Mouse (Mus musculus): ENCODE results near the gene Tyk2. TPM values are rescaled to one million over a fixed set of nuclear protein-coding genes. Genes with fewer than 3 reads are reported as not detected.

The Tyk2 gene
- 2.3 TPM for polyA plus RNA-seq (2014; fragmentation: Illumina TruSeq; extraction: RNeasy Lipid Tissue Mini Kit (QIAGEN cat#74804); ENCODE audit: low replicate concordance)

GRCm38 (mm10) chr9:21131059-21131956 lies at the start of gene Tyk2:
TSS of gene Tyk2 (minus strand) at chr9:21131243.

GRCm38 (mm10) chr9:21165041-21165951 lies 34.3 kb upstream of the Tyk2 start, which contains the start of gene Pde4a:
TSS of gene Pde4a (plus strand) at chr9:21165714.

DNA sequence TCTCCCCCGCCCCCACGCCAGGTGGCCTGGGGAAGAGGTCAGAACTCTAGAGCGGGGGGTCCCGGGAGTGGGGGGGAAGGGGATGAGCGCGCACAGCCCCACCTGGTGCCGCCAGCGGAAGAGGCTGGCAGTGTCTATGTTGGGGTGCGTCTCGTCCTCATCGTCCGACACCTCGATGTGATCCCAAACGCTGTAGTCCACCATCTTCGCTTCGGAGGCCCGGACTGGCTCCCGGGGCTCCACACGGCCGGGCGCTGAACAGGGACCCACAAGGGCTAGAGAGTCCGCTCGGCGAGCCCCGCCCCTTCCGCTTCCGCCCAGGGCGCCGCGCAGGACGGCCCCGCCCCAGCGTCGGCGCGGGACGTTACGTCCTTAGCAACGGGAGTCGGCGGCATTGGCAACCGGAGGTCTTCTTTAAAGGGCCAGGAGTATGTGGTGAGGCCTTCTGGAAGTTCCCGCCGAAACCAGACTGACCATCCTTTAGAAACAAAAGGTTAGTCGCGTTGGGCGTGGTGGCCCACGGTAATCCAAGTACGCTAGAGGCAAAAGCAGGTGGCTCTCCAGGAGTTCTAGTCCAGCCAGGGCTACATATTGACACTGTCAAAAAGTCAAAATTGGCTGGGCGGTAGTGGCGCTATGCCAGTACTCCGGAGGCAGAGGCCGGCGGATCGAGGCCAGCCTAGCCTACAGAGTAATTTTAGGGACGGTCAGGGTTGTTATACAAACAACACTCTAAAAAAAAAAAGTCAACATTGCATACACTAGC lies 18.8 kb upstream of the Tyk2 start, which contains the start of gene Cdc37:
Gene Cdc37, minus strand, starts transcription at position 329 of the 766 bp plus-strand sequence.

GRCm38 (mm10) chr9:21091707-21092320 lies 39.2 kb downstream of the Tyk2 start, which contains the start of the genes Gm38431 and Raver1:
TSS of gene Gm38431 (minus strand) at chr9:21091997.
TSS of gene Raver1 (minus strand) at chr9:21092008.

GRCm38 (mm10) chr9:21073044-21073840 lies 57.8 kb downstream of the Tyk2 start, which contains the start of the genes Gm49373 and Fdx1l:
TSS of gene Gm49373 (minus strand) at chr9:21073096.
TSS of gene Fdx1l (minus strand) at chr9:21073614.

GRCm38 (mm10) chr9:21067006-21067684 lies 63.9 kb downstream of the Tyk2 start, which contains the start of gene Zglp1:
TSS of gene Zglp1 (minus strand) at chr9:21067093.

Other genes starting within 250 kb of the Tyk2 start
- 0.48 TPM for gene Ppan, start 243.1 kb downstream of the Tyk2 start, polyA plus RNA-seq (2014; fragmentation: Illumina TruSeq; extraction: RNeasy Lipid Tissue Mini Kit (QIAGEN cat#74804); ENCODE audit: low replicate concordance)
- gene Eif3g, start 232.6 kb downstream of the Tyk2 start, polyA plus RNA-seq (2014; fragmentation: Illumina TruSeq; extraction: RNeasy Lipid Tissue Mini Kit (QIAGEN cat#74804); ENCODE audit: low replicate concordance) = 8.9 TPM
- 5.3 TPM for gene Dnmt1, start 171.4 kb downstream of the Tyk2 start, polyA plus RNA-seq (2014; fragmentation: Illumina TruSeq; extraction: RNeasy Lipid Tissue Mini Kit (QIAGEN cat#74804); ENCODE audit: low replicate concordance)
- gene S1pr2, start 154.5 kb downstream of the Tyk2 start, polyA plus RNA-seq (2014; fragmentation: Illumina TruSeq; extraction: RNeasy Lipid Tissue Mini Kit (QIAGEN cat#74804); ENCODE audit: low replicate concordance) = 0.07 TPM
- 1.6 TPM for gene Mrpl4, start 128.5 kb downstream of the Tyk2 start, polyA plus RNA-seq (2014; fragmentation: Illumina TruSeq; extraction: RNeasy Lipid Tissue Mini Kit (QIAGEN cat#74804); ENCODE audit: low replicate concordance)
- gene Icam1, start 115.3 kb downstream of the Tyk2 start, polyA plus RNA-seq (2014; fragmentation: Illumina TruSeq; extraction: RNeasy Lipid Tissue Mini Kit (QIAGEN cat#74804); ENCODE audit: low replicate concordance) = 2.1 TPM
- not detected for gene Icam4, start 101.9 kb downstream of the Tyk2 start, polyA plus RNA-seq (2014; fragmentation: Illumina TruSeq; extraction: RNeasy Lipid Tissue Mini Kit (QIAGEN cat#74804); ENCODE audit: low replicate concordance)
- gene Icam5, start 99.2 kb downstream of the Tyk2 start, polyA plus RNA-seq (2014; fragmentation: Illumina TruSeq; extraction: RNeasy Lipid Tissue Mini Kit (QIAGEN cat#74804); ENCODE audit: low replicate concordance) = not detected
- not detected for gene Zglp1, start 64.2 kb downstream of the Tyk2 start, polyA plus RNA-seq (2014; fragmentation: Illumina TruSeq; extraction: RNeasy Lipid Tissue Mini Kit (QIAGEN cat#74804); ENCODE audit: low replicate concordance)
- gene Gm49373, start 58.1 kb downstream of the Tyk2 start, polyA plus RNA-seq (2014; fragmentation: Illumina TruSeq; extraction: RNeasy Lipid Tissue Mini Kit (QIAGEN cat#74804); ENCODE audit: low replicate concordance) = 0.22 TPM
- gene Fdx1l, start 57.6 kb downstream of the Tyk2 start, polyA plus RNA-seq (2014; fragmentation: Illumina TruSeq; extraction: RNeasy Lipid Tissue Mini Kit (QIAGEN cat#74804); ENCODE audit: low replicate concordance) = not detected
- 1.3 TPM for gene Gm38431, start 39.2 kb downstream of the Tyk2 start, polyA plus RNA-seq (2014; fragmentation: Illumina TruSeq; extraction: RNeasy Lipid Tissue Mini Kit (QIAGEN cat#74804); ENCODE audit: low replicate concordance)
- gene Raver1, start 39.2 kb downstream of the Tyk2 start, polyA plus RNA-seq (2014; fragmentation: Illumina TruSeq; extraction: RNeasy Lipid Tissue Mini Kit (QIAGEN cat#74804); ENCODE audit: low replicate concordance) = 10.2 TPM
- 1.6 TPM for gene Cdc37, start 18.7 kb upstream of the Tyk2 start, polyA plus RNA-seq (2014; fragmentation: Illumina TruSeq; extraction: RNeasy Lipid Tissue Mini Kit (QIAGEN cat#74804); ENCODE audit: low replicate concordance)
- gene Pde4a, start 34.5 kb upstream of the Tyk2 start, polyA plus RNA-seq (2014; fragmentation: Illumina TruSeq; extraction: RNeasy Lipid Tissue Mini Kit (QIAGEN cat#74804); ENCODE audit: low replicate concordance) = 0.48 TPM
- 5.1 TPM for gene Keap1, start 108.1 kb upstream of the Tyk2 start, polyA plus RNA-seq (2014; fragmentation: Illumina TruSeq; extraction: RNeasy Lipid Tissue Mini Kit (QIAGEN cat#74804); ENCODE audit: low replicate concordance)
- not detected for gene S1pr5, start 117.2 kb upstream of the Tyk2 start, polyA plus RNA-seq (2014; fragmentation: Illumina TruSeq; extraction: RNeasy Lipid Tissue Mini Kit (QIAGEN cat#74804); ENCODE audit: low replicate concordance)
- 1.1 TPM for gene Atg4d, start 134.1 kb upstream of the Tyk2 start, polyA plus RNA-seq (2014; fragmentation: Illumina TruSeq; extraction: RNeasy Lipid Tissue Mini Kit (QIAGEN cat#74804); ENCODE audit: low replicate concordance)
- 0.89 TPM for gene Kri1, start 156.7 kb upstream of the Tyk2 start, polyA plus RNA-seq (2014; fragmentation: Illumina TruSeq; extraction: RNeasy Lipid Tissue Mini Kit (QIAGEN cat#74804); ENCODE audit: low replicate concordance)
- 3.7 TPM for gene Cdkn2d, start 160.2 kb upstream of the Tyk2 start, polyA plus RNA-seq (2014; fragmentation: Illumina TruSeq; extraction: RNeasy Lipid Tissue Mini Kit (QIAGEN cat#74804); ENCODE audit: low replicate concordance)
- gene Ap1m2, start 181.1 kb upstream of the Tyk2 start, polyA plus RNA-seq (2014; fragmentation: Illumina TruSeq; extraction: RNeasy Lipid Tissue Mini Kit (QIAGEN cat#74804); ENCODE audit: low replicate concordance) = 3.9 TPM
- 3.9 TPM for gene Slc44a2, start 189.5 kb upstream of the Tyk2 start, polyA plus RNA-seq (2014; fragmentation: Illumina TruSeq; extraction: RNeasy Lipid Tissue Mini Kit (QIAGEN cat#74804); ENCODE audit: low replicate concordance)
- gene Ilf3, start 236.6 kb upstream of the Tyk2 start, polyA plus RNA-seq (2014; fragmentation: Illumina TruSeq; extraction: RNeasy Lipid Tissue Mini Kit (QIAGEN cat#74804); ENCODE audit: low replicate concordance) = 9.5 TPM